Mouse (Mus musculus) kidney, adult 2 months (tissue): ENCODE data around the gene Caln1.

Experiments used
- CTCF ChIP-seq: fragments of 200-500 bp; conservative IDR thresholded peaks from 2 replicates; pipeline ENCODE4 v1.5.1; 2011; ENCODE audit warnings: low read depth, mild to moderate bottlenecking, control low read depth, low read length, moderate library complexity, mixed read lengths; ENCODE audit not compliant: insufficient read depth, insufficient read length
- POLR2A ChIP-seq: fragments of 200-500 bp; IDR thresholded peaks from one replicate; pipeline ENCODE4 v1.6.1; 2011; ENCODE audit warnings: low read depth, low read length, control low read depth

- TF ChIP-seq POLR2A (no peak), CTCF (no peak)
Observed at GRCm38 (mm10) chr5:130815352-130815751, 446.1 kb downstream of the Caln1 start.
